Mouse (Mus musculus): ENCODE measurements at regions not wholly inside any gene's neighbourhood (a gene's known extent, or its start where the extent isn't known, plus 50 kb on each side); places are given as distances from the start of the nearest gene placed in this dataset.

DNA sequence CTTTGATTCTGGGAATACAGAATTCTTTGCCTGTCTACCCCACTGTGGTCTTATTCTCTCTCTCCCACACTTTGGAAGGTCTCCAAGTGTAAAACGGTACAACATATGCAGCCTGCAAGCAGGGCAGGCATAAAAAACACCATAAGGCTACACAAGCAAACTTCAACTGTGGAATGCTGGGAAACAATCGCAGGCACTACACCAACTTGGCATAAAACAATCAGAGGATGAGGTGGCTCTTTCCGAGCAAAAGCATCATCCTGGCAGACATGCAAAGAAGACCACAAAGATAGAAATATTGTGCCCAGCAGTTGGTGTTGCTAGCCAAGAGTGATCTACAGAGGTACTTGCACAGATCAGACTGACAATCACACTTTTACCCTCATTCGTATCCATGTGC lies 88.0 kb upstream of the Galnt5 start:
- no peak for DNase-seq (ENCODE audit: low read depth)

GRCm38 (mm10) chr2:57916375-57917023 lies 81.2 kb upstream of the Galnt5 start:
- DNase-seq (ENCODE audit: low read depth): no peak

- no peak for DNase-seq (ENCODE audit: low read depth)
These were observed 80.0 kb upstream of the Galnt5 start for GRCm38 (mm10) chr2:57917721-57918120.

DNA sequence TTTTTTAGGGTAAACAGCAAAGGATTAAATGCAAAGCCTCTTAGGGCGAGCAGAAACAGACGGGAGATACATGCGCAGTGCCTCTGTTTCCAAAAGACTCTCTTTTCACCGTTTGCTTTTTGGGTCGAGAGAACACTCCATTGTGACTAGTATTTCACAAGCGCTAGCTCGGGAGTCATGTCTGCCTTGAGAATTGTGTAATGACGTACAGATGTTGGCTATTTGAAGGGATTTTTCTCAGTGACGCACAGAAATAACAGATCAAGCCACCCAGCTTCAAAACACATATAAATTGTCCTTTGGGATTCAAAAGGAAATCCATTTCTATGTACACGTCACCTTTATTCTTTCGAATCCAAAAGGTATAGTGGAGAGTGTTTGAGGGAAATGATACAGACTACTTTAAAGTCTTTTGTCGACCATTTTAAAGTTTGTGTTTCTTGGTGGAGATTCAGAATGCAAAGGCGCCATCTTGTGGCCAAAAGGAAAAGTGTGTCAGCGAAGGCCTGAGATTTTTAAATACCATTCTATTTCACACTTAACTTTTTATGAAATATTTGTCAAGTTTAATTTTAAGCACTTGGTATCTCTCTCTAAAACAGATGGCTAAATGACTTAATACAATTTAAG lies 78.5 kb upstream of the Galnt5 start:
- peak; percentile 76 for DNase-seq (ENCODE audit: low read depth)

DNA sequence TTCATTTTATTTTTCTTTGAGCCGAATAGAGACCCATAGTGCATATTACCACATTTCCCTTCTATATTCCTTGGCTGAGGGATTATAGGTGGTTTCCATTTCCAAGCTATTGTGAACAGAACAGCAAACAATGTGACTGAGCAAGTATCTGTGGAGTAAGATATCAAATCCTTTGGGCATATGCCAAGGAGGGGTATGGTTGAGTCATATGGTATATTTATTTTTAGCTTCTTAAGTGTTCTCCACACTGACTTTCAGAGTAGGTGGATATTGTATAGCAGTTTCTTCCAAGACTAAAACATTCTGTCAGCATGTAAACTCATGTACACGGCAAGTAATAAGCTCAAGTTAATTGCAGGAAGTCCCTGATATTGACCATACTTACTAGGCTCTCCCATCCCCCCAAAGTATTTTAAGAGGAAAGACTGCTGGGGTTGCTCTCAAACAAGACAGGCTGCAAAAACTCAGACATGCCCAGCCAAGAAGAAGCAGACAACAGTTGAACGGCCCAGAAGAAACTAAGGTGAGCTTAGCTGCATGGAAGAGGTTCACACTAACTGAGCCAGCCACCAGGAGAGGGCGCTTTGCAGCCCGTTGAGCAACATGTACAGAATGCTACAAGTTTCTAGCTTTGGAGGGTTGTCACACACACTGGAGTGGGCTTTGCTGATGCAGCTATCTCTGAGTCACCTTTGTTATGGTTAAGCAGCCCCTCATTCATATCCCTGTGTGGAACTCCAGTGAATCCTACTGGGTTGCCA lies 63.4 kb upstream of the Galnt5 start:
- DNase-seq (ENCODE audit: low read depth): peak; percentile 40

Data from 416B (cell line).